In genomic region chr11:77686841-77687540, GRCm38 (mm10) we compare ENCODE assay signal across 8 mouse cellular contexts. TPM values are rescaled to one million over a fixed set of nuclear protein-coding genes. Genes with fewer than 3 reads are reported as not detected.
A peak's percentile ranks its signal among the peaks of the same experiment; 100 is the strongest.
DNase-seq lines count a peak whose midpoint lies in the region; ATAC-seq and TF ChIP-seq lines count a peak whose summit lies in the region.

No protein-coding gene starts in this region.

- no peaks in the 10 kb centered on the region for H3K9me3 ChIP-seq in embryonic facial prominence, embryonic 13.5 days
- no peaks in the 10 kb centered on the region for H3K9me3 ChIP-seq in limb, embryonic 15.5 days
- no peaks in the 10 kb centered on the region for H3K9me3 ChIP-seq in midbrain, postnatal 0 days (ENCODE audit: low read length)

- peaks cover 7% of the 10 kb centered on the region for H3K4me1 ChIP-seq in embryonic facial prominence, embryonic 13.5 days
- peaks cover 6% of the 10 kb centered on the region for H3K4me1 ChIP-seq in heart, adult 2 months (ENCODE audit: control insufficient read depth, insufficient read depth, low read length)
- peaks cover 5% of the 10 kb centered on the region for H3K4me1 ChIP-seq in limb, embryonic 15.5 days
- H3K4me1 ChIP-seq in midbrain, postnatal 0 days (ENCODE audit: insufficient read depth, low read length): peaks cover 4% of the 10 kb centered on the region; the same call in 1 of the 2 replicates

- peak overlapping the region; percentile 99 for H3K27ac ChIP-seq in embryonic facial prominence, embryonic 13.5 days
- peak overlapping the region; percentile 96 for H3K27ac ChIP-seq in heart, adult 2 months
- H3K27ac ChIP-seq in limb, embryonic 15.5 days: peak overlapping the region; percentile 99
- peak overlapping the region; percentile 98 for H3K27ac ChIP-seq in midbrain, postnatal 0 days (ENCODE audit: low read depth, low read length)

- 0 out of 2 replicates have a peak, but pooled peaks have one; percentile 23 for TF ChIP-seq POLR2A in heart, adult 2 months (IDR thresholded peaks at IDR 0.05; ENCODE audit: insufficient read depth, low read depth, low read length)

- H3K4me2 ChIP-seq in embryonic facial prominence, embryonic 13.5 days: peak overlapping the region; percentile 71
- H3K4me2 ChIP-seq in limb, embryonic 15.5 days: peak overlapping the region; percentile 46
- peak overlapping the region; percentile 68 for H3K4me2 ChIP-seq in midbrain, postnatal 0 days (ENCODE audit: low read depth, low read length, poor library complexity, severe bottlenecking)

- no peak for ATAC-seq in cerebellum, adult (ENCODE audit: insufficient number of reproducible peaks, low FRiP score, low TSS enrichment)
- 0 out of 2 replicates have a peak, but pooled peaks have one; percentile 20 for ATAC-seq in embryonic facial prominence, embryonic 13.5 days (ENCODE audit: insufficient number of reproducible peaks, insufficient read depth, low FRiP score, low TSS enrichment, low read depth)
- ATAC-seq in limb, embryonic 15.5 days (ENCODE audit: insufficient number of reproducible peaks, low FRiP score, low TSS enrichment, low read depth): no peak
- peak; percentile 5; the same call in 1 of the 2 replicates for ATAC-seq in midbrain, postnatal 0 days (ENCODE audit: low FRiP score)

- under 1% methylated on average over 52 of the region's 76 CpGs for WGBS in embryonic facial prominence, embryonic 13.5 days
- under 1% methylated on average over 56 of the region's 76 CpGs for WGBS in heart, adult 2 months
- under 1% methylated on average over 55 of the region's 76 CpGs for WGBS in limb, embryonic 15.5 days
- under 1% methylated on average over 34 of the region's 76 CpGs for WGBS in midbrain, postnatal 0 days

- peak overlapping the region; percentile 99 for H3K4me3 ChIP-seq in embryonic facial prominence, embryonic 13.5 days
- peak overlapping the region; percentile 90 for H3K4me3 ChIP-seq in heart, adult 2 months
- H3K4me3 ChIP-seq in limb, embryonic 15.5 days: peak overlapping the region; percentile 88
- H3K4me3 ChIP-seq in midbrain, postnatal 0 days (ENCODE audit: low read depth, low read length): peak overlapping the region; percentile 97

- no peaks in the 10 kb centered on the region for H3K27me3 ChIP-seq in embryonic facial prominence, embryonic 13.5 days
- H3K27me3 ChIP-seq in heart, adult 2 months (ENCODE audit: control insufficient read depth, insufficient read depth, low read length): no peaks in the 10 kb centered on the region
- no peaks in the 10 kb centered on the region for H3K27me3 ChIP-seq in limb, embryonic 15.5 days
- no peaks in the 10 kb centered on the region for H3K27me3 ChIP-seq in midbrain, postnatal 0 days (ENCODE audit: insufficient read depth, low read length)

- TF ChIP-seq CTCF in heart, adult 2 months (IDR thresholded peaks at IDR 0.05): no peak
- TF ChIP-seq CTCF in midbrain, postnatal 0 days (IDR thresholded peaks at IDR 0.05): no peak

- peak; percentile 47 for DNase-seq in cerebellum, adult 11 months
- peak; percentile 84 to 85 for DNase-seq in heart, adult 2 months
- DNase-seq in kidney, adult 8-10 months: peak; percentile 38 to 65
- DNase-seq in midbrain, postnatal 0 days (ENCODE audit: low spot score): peak; percentile 53
- peak; percentile 38 to 54 for DNase-seq in spleen, postnatal 14 days (ENCODE audit: low spot score in 2 of 2)

- TF ChIP-seq EP300 in heart, adult 2 months (IDR thresholded peaks at IDR 0.05; ENCODE audit: insufficient read depth, low read depth, low read length): no peak; the same call in 1 of the 2 replicates

- H3K79me2 ChIP-seq in heart, adult 2 months (replicated peaks; ENCODE audit: control insufficient read depth, insufficient read depth, low read length): peaks cover 2% of the 10 kb centered on the region

- peaks cover 11% of the 10 kb centered on the region for H3K36me3 ChIP-seq in embryonic facial prominence, embryonic 13.5 days
- H3K36me3 ChIP-seq in heart, adult 2 months (ENCODE audit: control insufficient read depth, insufficient read depth, low read length): peaks cover 19% of the 10 kb centered on the region
- H3K36me3 ChIP-seq in limb, embryonic 15.5 days: peaks cover 11% of the 10 kb centered on the region
- H3K36me3 ChIP-seq in midbrain, postnatal 0 days (ENCODE audit: insufficient read depth, low read length): peaks cover 3% of the 10 kb centered on the region

- peak overlapping the region; percentile 99 for H3K9ac ChIP-seq in embryonic facial prominence, embryonic 13.5 days
- peak overlapping the region; percentile 98 for H3K9ac ChIP-seq in heart, adult 2 months (ENCODE audit: low read depth, low read length)
- peak overlapping the region; percentile 92 for H3K9ac ChIP-seq in limb, embryonic 15.5 days
- peak overlapping the region; percentile 98 for H3K9ac ChIP-seq in midbrain, postnatal 0 days (replicated peaks; ENCODE audit: low read length, poor library complexity, severe bottlenecking)

- intact Hi-C loops in heart, adult 2 months (cut with DNase I): loop anchor here (5.0 kb wide), 2 partner anchors 115 to 175 kb away; no protein-coding TSS in a partner anchor

RNA-seq across cellular contexts. Expression of gene Nufip2, which starts 1.0 kb away (rescaled TPM):
- polyA plus RNA-seq in embryonic facial prominence, embryonic 13.5 days (2015; fragmentation: Nextera tagmentation; extraction: Ambion mirVana): 5.2 and 5.9 TPM in 2 replicates
- 10 to 100 TPM; 44.8 to 47.6 TPM for total RNA-seq in heart, adult 2 months (2021)
- polyA plus RNA-seq in heart, adult 2 months (2012; rRNA removed): 11.4 and 14.7 TPM in 2 replicates
- polyA plus RNA-seq in limb, embryonic 15.5 days (2015; fragmentation: Nextera tagmentation; extraction: Ambion mirVana): 3.6 and 5.2 TPM in 2 replicates
- total RNA-seq in midbrain, postnatal 0 days (2014; rRNA removed): 42.9 and 46.3 TPM in 2 replicates
- polyA plus RNA-seq in midbrain, postnatal 0 days (2015; fragmentation: Nextera tagmentation; extraction: Ambion mirVana): 3.0 and 5.3 TPM in 2 replicates

RNA-seq across cellular contexts. Expression of gene Cryba1, which starts 38.1 kb away (rescaled TPM):
- polyA plus RNA-seq in embryonic facial prominence, embryonic 13.5 days (2015; fragmentation: Nextera tagmentation; extraction: Ambion mirVana): 1.1 TPM in 1 of 2 replicates, not detected in the other
- total RNA-seq in heart, adult 2 months (2021): not detected
- polyA plus RNA-seq in heart, adult 2 months (2012; rRNA removed): not detected in 2 replicates
- polyA plus RNA-seq in limb, embryonic 15.5 days (2015; fragmentation: Nextera tagmentation; extraction: Ambion mirVana): not detected in 2 replicates
- not detected in 2 replicates for total RNA-seq in midbrain, postnatal 0 days (2014; rRNA removed)
- 0.21 TPM in 1 of 2 replicates, not detected in the other for polyA plus RNA-seq in midbrain, postnatal 0 days (2015; fragmentation: Nextera tagmentation; extraction: Ambion mirVana)

Comparison
In these comparisons a context has a peak if more than half of its experiments do, and no peak if none do; other contexts are left out.
1. ATAC-seq: peak in embryonic facial prominence, embryonic 13.5 days (single experiment) and midbrain, postnatal 0 days (single experiment); none in cerebellum, adult (single experiment) and limb, embryonic 15.5 days (single experiment).
2. Peak in every context shown above with its lines, with median percentiles within 50 percentile points of each other: DNase-seq, H3K27ac ChIP-seq, H3K4me2 ChIP-seq, H3K4me3 ChIP-seq and H3K9ac ChIP-seq.